Mouse (Mus musculus): Measurements from ENCODE around the gene Cmtm4.

DNA sequence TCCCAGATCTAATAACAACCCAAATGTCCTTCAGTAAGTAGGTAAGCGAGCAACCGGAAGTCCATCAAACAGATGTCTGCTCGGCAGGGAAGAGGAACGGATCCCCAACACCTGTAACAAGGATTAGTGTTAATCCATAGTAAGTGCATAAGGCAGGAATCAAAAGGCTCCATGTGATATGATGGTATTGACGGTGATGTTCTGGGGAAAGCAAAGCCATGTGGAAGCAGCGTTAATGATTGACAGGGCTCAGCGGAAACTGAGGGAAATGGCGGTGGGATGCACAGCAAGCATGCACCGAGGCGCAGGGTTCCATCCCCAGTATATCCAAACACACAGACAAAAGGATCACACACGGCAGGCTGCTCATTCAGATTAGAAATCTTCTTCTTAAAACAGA is 21.3 kb downstream of the Cmtm4 start:
- no peak for TF ChIP-seq FLI1 (IDR thresholded peaks at IDR 0.05; ENCODE audit: low read length)
- TF ChIP-seq GATA1 (IDR thresholded peaks at IDR 0.05; ENCODE audit: borderline replicate concordance, low read length): no peak

All from megakaryocyte, embryonic 14.5 days (primary cell).